Mouse (Mus musculus): ENCODE results near the gene St3gal3.

St3gal3 gene

DNA sequence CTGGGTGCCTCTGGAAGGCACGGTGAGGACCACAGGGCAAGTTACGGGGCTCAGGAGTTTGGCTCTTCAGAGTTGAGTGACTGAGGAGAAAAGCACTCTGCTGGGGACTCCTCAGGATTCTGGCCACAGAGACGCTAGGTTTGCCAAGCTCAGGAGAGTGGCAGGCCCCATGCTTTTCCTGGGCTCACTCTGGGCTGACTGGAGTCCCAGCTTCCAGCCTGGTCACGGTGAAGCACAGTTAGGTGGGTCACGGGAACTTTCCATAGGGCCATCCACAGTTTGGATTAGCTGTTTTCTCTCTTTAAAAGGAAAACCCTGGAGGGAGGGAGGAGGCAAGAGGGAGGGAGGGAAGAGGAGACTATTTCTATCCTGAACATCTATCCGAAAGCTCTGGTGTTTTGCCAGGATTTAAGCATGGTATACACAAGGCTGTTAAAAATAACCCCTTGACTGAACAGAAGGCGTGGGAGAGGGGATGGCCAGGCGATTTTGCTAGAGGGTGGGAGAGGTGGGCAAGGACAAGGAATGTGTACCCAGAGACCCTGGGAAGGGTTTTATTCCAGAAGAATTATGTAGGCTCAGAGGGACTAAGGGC lies 149.6 kb downstream of the St3gal3 start:
- CTCF ChIA-PET = no interaction called here

DNA sequence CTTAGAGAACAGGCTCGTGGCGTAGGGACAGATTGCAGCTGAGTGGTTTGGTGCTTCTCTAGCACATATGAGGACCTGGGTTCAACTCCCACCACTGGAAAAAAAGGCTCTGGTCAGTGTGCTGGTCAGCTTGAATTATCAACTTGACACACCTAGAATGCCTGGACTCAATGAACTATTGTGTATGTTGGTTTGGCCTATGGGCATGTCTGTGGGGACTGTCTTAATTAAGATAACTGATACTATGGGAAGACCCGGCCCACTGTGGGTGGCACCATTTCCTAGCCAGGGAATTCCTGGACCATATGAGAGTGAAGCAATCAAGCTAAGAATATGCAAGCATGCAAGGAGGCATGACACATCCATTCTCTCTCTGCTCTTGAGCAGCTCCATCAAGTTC lies 150.5 kb downstream of the St3gal3 start:
- CTCF ChIA-PET = no interaction called here

DNA sequence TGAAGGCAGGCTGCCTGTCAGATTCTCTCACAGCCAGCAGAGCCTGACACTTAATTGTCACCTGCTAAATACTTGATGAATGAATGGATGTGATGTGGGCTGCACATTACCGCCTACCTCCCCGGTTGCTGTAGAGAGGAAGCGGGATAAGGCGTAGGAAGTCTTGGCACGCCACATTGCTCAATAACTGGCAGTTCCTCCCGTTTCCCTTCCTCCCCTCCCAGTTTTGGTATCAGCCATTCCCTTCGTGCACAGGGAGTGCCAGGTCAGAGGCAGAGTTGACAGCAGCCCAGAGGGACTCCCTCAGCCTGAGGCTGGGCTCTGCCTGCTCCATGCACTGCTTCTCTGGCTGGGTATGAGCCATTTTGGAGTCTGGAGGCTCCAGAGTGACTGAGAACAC lies 152.0 kb downstream of the St3gal3 start:
- CTCF ChIA-PET = no interaction called here

DNA sequence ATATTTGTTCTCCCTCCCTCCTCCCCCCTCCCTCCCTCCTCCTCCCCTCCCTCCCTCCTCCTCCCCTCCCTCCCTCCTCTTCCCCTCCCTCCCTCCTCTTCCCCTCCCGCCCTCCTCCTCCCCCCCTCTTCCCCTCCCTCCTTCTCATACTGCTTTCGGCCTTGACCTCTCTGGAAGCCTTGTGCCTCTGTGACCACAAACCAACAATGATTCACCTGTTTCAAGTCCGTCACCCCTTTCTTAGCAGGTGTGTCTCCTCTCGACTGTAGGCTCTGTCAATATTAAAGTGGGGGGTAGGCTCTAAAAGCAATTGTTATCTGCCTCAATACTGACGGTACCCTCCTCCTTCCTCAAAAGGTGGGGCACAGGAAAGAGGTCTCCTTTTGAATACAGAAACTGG lies 153.2 kb downstream of the St3gal3 start:
- CTCF ChIA-PET = no interaction called here

DNA sequence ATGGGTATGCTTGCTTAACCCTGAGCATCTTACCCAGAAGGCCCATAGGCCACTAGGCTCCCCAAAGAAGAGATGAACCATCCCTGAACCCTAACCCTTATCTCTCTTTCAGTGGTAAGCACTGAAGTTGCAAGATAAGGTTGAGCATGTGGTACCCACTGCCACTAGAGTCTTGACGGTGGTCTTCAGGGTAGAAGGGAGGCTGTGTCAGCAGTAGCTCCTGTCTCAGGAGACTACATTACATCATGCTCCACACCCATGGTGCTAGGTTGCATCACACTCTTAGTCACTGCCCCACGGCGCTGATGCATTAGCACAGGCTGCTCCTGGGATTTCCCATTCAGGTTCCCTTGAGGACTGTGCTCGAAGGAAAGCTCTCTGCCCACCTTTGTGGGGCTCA lies 154.6 kb downstream of the St3gal3 start:
- CTCF ChIA-PET = no interaction called here

DNA sequence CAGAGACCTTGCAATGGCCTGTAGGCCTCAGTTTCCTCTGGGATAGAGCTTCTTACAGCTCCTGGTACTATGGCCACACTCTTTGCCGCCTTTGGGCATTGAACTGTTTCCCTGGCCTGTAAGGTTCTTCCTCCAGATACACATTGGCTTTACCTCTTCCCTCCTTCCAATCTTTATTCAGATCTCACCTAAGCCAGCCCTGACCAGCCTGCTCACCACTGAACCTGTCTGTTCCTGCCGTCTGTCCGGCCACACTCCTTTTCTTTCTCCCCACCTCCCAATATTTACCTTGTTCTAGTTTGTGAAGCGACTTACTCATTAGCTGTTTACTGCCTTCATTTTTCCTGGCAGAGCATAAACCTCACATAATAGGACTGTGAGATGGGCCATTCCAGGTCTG lies 155.5 kb downstream of the St3gal3 start:
- CTCF ChIA-PET = no interaction called here

DNA sequence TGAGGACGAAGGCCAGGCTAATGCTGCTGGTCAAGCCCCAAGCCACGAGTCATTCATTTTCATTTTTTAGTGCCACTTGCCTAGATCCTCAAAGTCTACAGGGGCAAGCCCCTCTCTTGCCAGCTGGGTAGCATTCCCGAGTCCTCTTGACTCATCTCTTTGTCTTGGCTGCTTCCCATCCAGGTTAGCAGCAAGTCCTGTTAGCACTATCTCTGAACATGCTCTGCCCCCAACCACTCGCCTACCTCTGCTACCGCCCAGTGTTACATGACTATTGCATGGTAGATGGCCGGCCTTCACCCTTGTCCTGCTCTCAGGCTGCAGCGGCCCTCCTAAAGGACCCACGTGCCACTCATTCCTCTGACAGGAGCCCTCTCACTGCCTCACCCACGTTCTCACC lies 156.4 kb downstream of the St3gal3 start:
- CTCF ChIA-PET = no interaction called here

DNA sequence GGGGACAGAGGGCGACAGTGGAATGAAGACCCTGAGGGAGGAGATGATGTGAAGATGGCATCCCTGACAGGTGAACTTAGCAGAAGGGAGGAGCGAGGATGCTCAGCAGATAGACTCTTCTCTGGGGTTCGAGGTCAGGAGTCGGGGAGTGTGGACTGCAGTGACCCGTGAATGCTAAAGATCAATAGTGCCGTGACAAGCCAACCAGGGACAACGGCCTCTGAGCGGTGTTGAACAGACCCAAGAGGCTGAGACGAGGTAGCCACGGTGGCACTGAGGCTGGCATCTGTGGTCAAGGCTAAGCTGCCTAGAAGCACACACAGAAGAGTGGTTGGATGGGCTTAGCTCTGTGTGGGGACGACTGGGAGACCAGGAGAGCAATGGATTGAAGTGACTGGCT lies 156.9 kb downstream of the St3gal3 start:
- CTCF ChIA-PET = no interaction called here

DNA sequence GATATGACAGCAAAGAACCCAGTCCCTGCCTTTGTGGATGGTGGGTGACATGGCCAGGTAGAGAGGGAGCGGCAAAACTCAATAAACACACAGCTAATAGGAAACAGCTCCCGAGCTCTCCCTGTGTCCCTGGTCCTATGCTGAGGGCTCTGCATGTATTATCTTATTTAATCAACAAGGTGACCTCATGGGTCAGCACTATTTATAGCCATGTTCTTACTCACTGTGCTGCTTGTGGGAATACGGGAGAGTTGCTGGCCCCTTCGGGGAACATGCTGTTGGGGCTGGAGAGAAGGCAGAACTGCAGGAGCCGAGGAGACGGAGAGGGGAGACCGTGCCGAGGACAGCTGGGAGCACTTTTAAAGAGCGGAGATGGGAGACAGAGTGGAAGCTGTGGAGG lies 157.3 kb downstream of the St3gal3 start:
- CTCF ChIA-PET = no interaction called here

DNA sequence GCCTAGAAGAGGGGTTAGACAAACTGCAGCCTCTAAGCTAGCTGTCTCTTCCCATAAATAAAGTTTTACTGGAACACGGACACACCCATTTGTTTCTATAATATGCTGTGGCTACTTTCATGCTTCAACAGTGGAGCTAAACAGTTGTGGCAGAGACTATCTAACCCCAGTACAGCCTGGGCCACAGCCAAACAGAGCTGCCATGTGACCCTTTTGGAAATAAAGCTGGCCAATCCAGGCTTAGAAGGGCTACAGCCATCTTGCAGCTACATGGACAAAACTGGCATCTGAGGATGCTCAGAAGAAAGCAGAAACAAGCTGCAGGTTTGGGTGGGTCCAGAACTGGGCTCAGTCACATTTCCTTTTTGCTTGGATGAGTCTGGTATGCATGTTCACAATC lies 158.9 kb downstream of the St3gal3 start:
- CTCF ChIA-PET = interaction anchor here (0.6 kb wide), 1 partner anchor 450 kb away, joined by 6 read pairs; no protein-coding TSS in a partner anchor

DNA sequence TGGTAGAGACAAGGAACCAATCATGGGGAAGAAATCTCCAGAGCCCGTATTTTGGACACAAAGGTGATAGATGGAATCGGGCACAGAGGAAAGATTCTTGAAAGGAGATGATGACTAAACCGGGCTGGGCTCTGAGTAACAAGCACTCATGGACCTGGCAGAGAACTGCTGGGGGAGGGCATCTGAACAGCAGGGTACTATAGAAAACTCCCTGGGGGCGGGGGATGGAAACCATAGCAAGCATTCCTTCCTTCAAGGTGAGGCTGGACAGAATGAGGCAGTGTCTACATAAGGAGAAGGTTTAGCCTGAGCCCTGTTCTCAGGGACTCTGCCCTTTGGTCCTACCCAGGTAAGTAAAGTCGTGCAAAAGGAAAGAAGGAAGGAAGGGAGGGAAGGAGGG lies 160.0 kb downstream of the St3gal3 start:
- CTCF ChIA-PET = no interaction called here

DNA sequence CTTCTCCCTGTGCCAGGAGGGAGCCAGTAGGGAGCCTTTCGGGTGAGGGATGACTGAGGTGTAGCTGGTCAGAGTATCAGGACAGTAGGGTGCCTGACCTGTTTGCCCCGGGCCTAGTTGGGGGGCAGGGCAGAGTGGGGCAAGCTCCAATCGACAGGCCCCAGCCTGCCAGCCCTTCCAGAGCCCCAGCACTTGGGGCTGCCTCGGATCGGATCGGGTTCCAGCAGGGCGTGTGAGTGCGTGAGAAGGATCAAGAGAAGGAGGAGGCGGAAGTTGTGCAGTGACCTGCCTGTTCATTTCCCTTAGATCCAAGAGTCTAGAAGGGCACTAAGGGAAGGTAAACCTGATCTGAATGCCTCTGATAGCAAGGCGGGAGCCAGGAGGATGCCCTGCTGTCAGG lies 161.7 kb downstream of the St3gal3 start:
- CTCF ChIA-PET = no interaction called here

DNA sequence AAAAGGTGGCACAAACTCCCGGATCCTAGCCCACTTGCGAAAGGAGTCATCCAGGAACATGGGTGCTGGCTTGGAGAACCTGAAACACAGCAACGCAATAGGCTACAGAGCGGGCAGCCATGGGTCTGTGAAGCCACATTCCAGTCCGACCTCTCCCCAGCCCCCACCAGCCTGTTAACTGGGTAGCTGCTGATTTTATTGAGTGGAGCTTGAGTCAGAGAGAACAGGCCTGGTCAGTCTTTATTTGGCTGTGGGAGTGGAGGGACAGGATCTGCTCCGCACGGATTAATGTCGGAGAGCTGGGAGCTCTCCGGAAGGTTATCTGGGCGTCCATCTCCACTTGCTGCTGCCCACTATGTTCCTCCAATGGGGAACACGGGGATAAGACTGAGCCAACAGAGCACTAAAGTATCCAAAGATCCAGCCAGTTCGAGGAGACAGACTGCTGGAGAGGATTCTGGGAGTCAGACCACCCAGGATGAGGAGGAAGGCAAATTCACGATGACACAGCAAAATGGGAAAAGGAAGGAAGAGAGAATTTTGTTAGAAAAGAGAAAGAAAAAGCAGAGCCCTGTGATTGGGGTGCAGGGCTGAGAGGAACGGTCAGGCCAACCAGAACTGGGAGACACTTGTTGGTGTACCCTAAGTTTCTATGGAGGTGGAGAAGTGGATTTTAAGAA lies 170.2 kb downstream of the St3gal3 start:
- CTCF ChIA-PET = interaction anchor here (0.6 kb wide), 1 partner anchor 39 kb away, joined by 4 read pairs; no protein-coding TSS in a partner anchor

DNA sequence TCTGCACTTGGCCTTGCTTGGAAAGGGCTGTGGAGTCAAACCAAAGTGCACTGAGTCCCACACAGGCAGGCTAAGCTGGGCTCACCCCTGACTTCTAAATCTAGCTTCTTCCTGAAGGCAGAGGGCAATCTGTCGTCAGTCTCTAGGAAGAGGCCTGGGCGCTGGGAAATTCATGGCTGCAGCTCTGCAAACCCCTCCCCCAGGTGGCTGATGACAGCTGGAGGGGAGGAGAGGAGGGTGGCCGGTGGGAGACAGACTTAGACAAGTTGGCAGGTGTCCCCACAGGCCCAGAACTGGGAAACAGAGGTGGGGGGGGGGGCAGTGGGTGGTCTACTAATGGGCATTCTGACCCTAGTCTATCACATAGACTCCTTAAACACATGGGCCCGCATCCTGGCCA lies 177.2 kb downstream of the St3gal3 start:
- CTCF ChIA-PET = no interaction called here

DNA sequence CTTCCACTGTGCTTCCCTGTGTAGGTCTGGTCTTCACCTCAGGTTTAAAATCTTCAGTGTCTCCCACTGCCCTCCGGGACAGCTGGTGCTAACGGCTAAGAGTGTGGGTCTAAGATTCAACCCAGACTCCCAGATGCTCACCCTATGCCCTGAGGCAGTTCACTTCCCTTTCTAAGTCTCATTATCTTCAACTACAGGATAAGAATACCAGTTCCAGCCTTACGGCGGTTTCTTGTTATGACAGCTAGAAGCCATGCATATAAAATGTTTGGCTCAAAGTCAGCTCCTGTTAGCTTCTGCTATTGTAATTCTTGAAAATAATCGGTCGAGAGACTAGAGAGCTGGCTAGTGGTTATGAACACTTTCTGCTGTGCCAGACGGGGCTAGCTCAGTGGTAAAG lies 187.2 kb downstream of the St3gal3 start:
- CTCF ChIA-PET = no interaction called here

DNA sequence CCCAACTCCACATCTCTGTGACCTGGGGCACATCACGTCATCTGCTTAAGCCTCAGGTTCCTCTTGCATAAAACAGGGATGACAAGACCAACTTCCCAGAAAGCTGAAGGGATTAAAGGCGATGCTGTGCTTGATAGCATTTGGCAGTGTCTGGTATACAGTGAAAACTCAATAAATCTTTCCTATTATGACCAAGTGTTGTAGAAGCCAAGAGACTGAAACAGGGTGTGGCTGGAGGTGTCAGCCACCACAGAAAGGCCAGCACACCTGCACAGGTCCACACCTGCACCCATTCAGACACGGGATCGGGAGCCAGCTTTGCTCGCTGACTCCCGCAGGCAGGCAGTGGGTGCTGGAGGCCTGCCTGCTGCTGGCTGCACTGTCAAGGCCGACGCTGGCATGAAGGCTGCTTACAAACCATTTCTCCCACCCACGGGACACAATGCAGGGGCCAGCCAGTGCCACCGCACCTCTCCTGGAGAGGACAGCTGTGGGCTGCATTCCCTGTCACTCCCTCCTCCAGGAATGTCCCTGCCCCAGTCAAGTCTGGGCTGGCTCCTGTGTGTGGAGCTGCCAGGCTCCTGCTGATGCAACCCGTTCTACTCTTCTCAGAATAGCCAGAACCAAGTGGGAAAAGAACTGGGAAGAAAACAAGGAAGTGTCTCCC lies 187.9 kb downstream of the St3gal3 start:
- CTCF ChIA-PET = no interaction called here

DNA sequence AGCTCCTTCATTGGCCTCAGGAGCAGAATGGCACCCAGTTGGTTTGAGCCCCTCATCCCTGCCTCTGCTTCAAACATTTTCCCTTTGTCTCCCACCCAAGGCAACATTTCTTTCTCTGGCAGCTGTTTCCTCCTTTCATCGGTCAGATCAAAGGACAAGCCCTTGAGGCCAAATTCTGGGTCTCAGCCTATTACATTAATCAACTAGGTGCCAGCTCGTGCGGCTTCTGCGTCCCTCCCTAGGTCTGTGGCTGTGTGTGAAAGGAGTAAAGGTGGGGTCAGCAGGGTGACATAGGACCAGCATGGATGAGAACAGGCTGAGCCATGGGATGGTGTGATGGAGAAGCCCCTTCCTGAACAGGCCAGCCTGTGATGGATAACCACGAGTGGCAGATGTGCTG lies 191.4 kb downstream of the St3gal3 start:
- CTCF ChIA-PET = no interaction called here

DNA sequence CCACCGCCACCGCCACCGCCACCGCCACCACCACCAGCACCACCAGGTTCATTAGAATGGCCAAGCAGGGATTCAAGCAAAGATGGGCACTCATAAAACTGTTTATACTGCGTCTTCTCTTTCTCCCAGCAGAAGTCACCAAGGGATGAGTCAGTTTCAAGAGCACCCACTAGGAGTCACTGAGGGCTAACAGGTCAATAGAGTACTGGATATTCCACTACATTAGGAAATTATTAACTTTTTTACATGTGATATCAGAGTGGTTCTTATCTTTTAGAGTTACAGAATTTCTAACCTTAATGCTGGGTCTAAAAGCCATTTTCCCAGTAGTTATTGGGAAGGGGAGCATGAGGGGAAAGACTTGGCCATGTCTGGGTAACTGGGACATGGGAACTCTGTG lies 197.8 kb downstream of the St3gal3 start:
- CTCF ChIA-PET = no interaction called here

DNA sequence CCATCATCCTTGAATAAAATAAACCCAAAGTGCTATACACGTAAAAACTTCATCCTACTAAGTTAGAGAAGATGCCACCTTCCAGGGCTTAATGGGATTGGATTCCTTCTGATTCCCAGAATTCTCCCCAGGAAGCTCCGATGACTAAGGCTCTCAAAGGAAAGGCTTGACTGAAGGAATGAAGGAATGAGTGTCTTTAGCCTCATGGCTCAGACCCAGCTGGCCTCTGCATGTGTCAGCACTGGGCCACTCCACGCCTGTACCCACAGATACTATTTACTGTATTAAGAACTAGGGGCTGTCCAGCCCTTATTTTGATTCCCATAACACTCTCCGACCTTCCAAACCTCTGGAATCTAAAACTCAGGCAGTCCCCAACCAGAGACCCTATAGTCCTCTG lies 200.6 kb downstream of the St3gal3 start:
- CTCF ChIA-PET = no interaction called here

DNA sequence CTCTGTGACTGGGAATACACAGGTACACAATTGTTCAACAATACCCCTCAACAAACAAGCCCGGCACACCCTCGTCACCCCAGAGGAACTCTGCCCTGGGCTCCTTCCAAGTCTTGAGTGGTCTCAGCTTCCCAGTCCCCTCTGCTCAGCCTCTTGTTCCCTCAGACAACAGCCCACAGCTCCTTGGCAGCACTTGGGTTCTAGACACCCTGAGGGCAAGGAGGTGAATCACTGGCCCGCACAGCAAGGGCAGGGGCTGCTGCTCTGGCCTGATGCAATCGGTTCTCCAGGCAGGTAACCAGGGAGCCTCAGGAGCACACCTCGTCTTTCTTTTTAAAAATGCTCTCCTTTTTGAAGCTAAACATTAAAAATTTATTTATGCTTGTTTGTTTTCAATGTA lies 201.5 kb downstream of the St3gal3 start:
- CTCF ChIA-PET = no interaction called here

DNA sequence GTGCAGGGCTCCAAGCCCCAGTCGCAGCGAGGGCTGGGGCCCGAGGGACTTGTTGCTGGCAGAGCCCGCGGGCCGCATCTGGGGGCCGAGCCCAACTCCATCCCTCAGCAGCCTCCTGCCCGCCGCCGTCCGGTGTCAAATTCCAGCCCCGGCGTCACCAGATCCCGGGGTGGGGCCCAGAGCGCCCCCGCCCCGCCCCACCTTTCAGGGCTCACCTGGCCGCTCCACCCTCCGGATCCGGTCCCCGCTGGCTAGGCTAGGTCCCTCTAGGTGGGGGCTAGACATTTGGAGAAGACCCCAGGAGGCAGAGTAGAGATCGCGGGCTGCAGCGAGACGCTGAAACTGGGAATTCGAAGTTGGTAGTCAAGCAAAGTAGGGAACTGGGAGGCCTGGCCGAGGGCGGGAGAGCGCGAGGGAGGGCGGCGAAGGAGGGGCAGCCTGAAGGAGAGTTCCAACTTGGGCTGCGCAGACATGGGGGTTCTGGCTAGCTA lies 205.3 kb downstream of the St3gal3 start, which contains the start of gene Artn:
Artn (minus strand) TSS at position 373 of the 491 bp plus-strand sequence.
- CTCF ChIA-PET = no interaction called here

DNA sequence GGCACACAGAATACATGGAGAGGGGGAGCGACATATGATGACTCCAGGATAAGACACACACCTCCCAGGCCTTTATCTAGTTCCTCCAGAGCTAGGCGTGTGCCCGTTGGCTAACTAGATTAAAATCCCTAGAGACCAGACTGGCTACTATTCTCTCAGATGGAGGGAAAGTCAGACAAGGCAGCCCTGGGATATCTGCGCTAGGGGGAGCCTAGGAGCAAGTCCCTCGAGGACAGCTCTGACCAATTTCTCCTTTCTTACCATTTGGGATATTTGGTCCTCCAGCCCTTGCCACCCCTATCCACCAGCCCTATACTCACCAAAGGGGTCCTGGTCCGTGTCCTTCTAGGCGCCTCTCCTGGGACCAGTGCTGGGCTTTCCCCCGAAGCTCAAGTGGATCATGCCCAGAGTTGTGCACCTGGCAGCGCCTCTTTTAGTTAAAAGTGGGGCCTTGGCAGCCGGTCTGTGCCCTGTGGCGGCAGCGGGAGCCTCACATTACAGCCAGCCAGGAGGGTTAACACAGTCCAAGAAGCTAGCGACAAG lies 205.9 kb downstream of the St3gal3 start:
- CTCF ChIA-PET = no interaction called here

DNA sequence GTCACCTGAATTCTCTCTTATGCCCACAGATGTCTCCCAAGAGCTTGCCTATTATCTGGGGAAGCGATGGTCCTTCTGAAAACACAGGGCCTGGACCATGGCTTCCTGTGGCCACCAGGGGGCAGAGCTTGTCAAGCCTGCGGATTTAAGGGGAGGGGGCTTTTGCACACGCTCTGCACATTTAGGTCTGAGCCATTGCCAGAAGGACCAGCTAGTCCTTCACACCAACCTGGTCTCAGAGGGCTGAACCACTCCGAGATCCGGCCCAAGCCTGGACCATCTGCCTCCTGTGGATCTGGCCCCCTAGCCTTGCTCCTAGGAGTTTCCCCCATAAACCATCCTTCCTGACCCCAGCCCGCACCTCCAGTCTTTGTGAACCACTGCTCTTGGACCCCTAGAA lies 206.5 kb downstream of the St3gal3 start:
- CTCF ChIA-PET = no interaction called here
